In the genomic region with DNA sequence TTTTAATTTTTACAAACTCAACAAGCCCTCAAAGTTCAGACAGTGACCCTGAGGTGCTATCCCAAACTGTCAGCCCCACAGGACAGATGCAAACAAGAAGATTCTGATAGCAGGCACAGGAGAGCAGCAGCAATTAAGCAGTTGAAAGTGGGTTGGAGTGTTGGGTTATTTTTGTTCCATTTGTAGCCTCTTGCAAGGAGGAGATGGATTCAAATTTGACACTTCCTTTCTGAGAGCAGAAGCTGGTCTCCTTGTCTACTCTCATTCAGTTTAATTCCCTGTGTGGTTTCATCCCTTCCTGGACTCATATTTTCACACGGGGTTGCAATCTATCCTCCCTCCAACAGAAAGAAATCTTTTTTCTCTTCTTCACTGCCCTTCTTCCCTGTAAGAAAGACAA, we compare ENCODE assay signal across 11 mouse cellular contexts. TPM values are rescaled to one million over a fixed set of nuclear protein-coding genes. Genes with fewer than 3 reads are reported as not detected.
DNase-seq lines count a peak whose midpoint lies in the region; ATAC-seq lines count a peak whose summit lies in the region.
"Had no signal": no experiment of that assay in that cellular context is flagged by ENCODE, and none has a peak within 500 bp of the region (broad histone marks: within the 10 kb centered on the region; RNA-seq: fewer than 3 reads in every experiment).

No protein-coding gene starts in this region.

- H3K4me2 ChIP-seq in kidney, embryonic 15.5 days, result peak overlapping the region; percentile 94; the same call in 1 of the 2 replicates
- peak overlapping the region; percentile 88 for H3K4me2 ChIP-seq in embryonic facial prominence, embryonic 15.5 days (replicated peaks)
- H3K4me2 ChIP-seq in hindbrain, embryonic 15.5 days, result peak overlapping the region; percentile 96
- H3K4me2 ChIP-seq in neural tube, embryonic 12.5 days (replicated peaks), result peak overlapping the region; percentile 94

- H3K9ac ChIP-seq in kidney, embryonic 15.5 days, result no peak overlapping the region
- H3K9ac ChIP-seq in embryonic facial prominence, embryonic 15.5 days, result no peak overlapping the region
- H3K9ac ChIP-seq in hindbrain, embryonic 15.5 days, result peak overlapping the region; percentile 90
- H3K9ac ChIP-seq in neural tube, embryonic 12.5 days, result peak overlapping the region; percentile 73

- H3K9me3 ChIP-seq in kidney, embryonic 15.5 days (replicated peaks), result no peaks in the 10 kb centered on the region
- H3K9me3 ChIP-seq in embryonic facial prominence, embryonic 15.5 days (replicated peaks), result no peaks in the 10 kb centered on the region
- H3K9me3 ChIP-seq in hindbrain, embryonic 15.5 days, result no peaks in the 10 kb centered on the region
- no peaks in the 10 kb centered on the region for H3K9me3 ChIP-seq in neural tube, embryonic 12.5 days

- WGBS in kidney, embryonic 15.5 days, result 0% methylated on average over 1 of the region's 1 CpGs
- WGBS in embryonic facial prominence, embryonic 15.5 days, result 4% methylated on average over 1 of the region's 1 CpGs
- WGBS in hindbrain, embryonic 15.5 days, result 5% methylated on average over 1 of the region's 1 CpGs
- 6% methylated on average over 1 of the region's 1 CpGs for WGBS in neural tube, embryonic 12.5 days

- H3K36me3 ChIP-seq in kidney, embryonic 15.5 days, result no peaks in the 10 kb centered on the region
- no peaks in the 10 kb centered on the region for H3K36me3 ChIP-seq in embryonic facial prominence, embryonic 15.5 days
- H3K36me3 ChIP-seq in hindbrain, embryonic 15.5 days, result no peaks in the 10 kb centered on the region
- no peaks in the 10 kb centered on the region for H3K36me3 ChIP-seq in neural tube, embryonic 12.5 days

- H3K4me3 ChIP-seq in kidney, embryonic 15.5 days (replicated peaks), result peak overlapping the region; percentile 43
- H3K4me3 ChIP-seq in embryonic facial prominence, embryonic 15.5 days (replicated peaks), result peak overlapping the region; percentile 47; the same call in 1 of the 2 replicates
- peak overlapping the region; percentile 94 for H3K4me3 ChIP-seq in hindbrain, embryonic 15.5 days
- H3K4me3 ChIP-seq in neural tube, embryonic 12.5 days, result peak overlapping the region; percentile 61

- peaks cover 19% of the 10 kb centered on the region for H3K4me1 ChIP-seq in kidney, embryonic 15.5 days
- peaks cover 18% of the 10 kb centered on the region for H3K4me1 ChIP-seq in embryonic facial prominence, embryonic 15.5 days
- H3K4me1 ChIP-seq in hindbrain, embryonic 15.5 days (replicated peaks), result peaks cover 23% of the 10 kb centered on the region; the same call in 1 of the 2 replicates
- 0 out of 2 replicates have a peak, but pooled peaks cover 6% of the 10 kb centered on the region for H3K4me1 ChIP-seq in neural tube, embryonic 12.5 days

- no peak for DNase-seq in kidney, adult 18-20 months
- DNase-seq in adrenal gland, adult 8-10 months, result no peak
- DNase-seq in kidney, adult 8-10 months, result no peak
- no peak for DNase-seq in lung, postnatal 10 days
- DNase-seq: adrenal gland, postnatal 14 days; thymus, postnatal 25 days had no signal

- no peak overlapping the region for H3K27ac ChIP-seq in kidney, embryonic 15.5 days
- H3K27ac ChIP-seq in embryonic facial prominence, embryonic 15.5 days (replicated peaks), result no peak overlapping the region
- peak overlapping the region; percentile 97 for H3K27ac ChIP-seq in hindbrain, embryonic 15.5 days (replicated peaks)
- no peak overlapping the region for H3K27ac ChIP-seq in neural tube, embryonic 12.5 days
- H3K27ac ChIP-seq: macrophage had no signal

- H3K27me3 ChIP-seq in kidney, embryonic 15.5 days, result peaks cover 40% of the 10 kb centered on the region
- H3K27me3 ChIP-seq in embryonic facial prominence, embryonic 15.5 days, result peaks cover 30% of the 10 kb centered on the region
- H3K27me3 ChIP-seq in hindbrain, embryonic 15.5 days, result no peaks in the 10 kb centered on the region
- H3K27me3 ChIP-seq in neural tube, embryonic 12.5 days (replicated peaks), result no peaks in the 10 kb centered on the region

- ATAC-seq in kidney, embryonic 15.5 days (replicated peaks; ENCODE audit: low FRiP score), result no peak
- ATAC-seq in embryonic facial prominence, embryonic 15.5 days (ENCODE audit: insufficient number of reproducible peaks, low FRiP score, low TSS enrichment, low read depth), result no peak
- no peak for ATAC-seq in hindbrain, embryonic 15.5 days (ENCODE audit: low FRiP score, low read depth)
- no peak for ATAC-seq in neural tube, embryonic 12.5 days (ENCODE audit: low FRiP score, low read depth)

RNA-seq across cellular contexts. Expression of gene Syt1, which starts 1.0 kb away (rescaled TPM):
- 1.3 and 3.6 TPM in 2 replicates for polyA plus RNA-seq in kidney, embryonic 15.5 days (2015; fragmentation: Nextera tagmentation; extraction: Ambion mirVana)
- polyA plus RNA-seq in embryonic facial prominence, embryonic 15.5 days (2015; fragmentation: Nextera tagmentation; extraction: Ambion mirVana), result 4.2 and 4.3 TPM in 2 replicates
- polyA plus RNA-seq in hindbrain, embryonic 15.5 days (2015; fragmentation: Nextera tagmentation; extraction: Ambion mirVana), result 115 and 131 TPM in 2 replicates
- polyA plus RNA-seq in neural tube, embryonic 12.5 days (2016; fragmentation: Nextera tagmentation; extraction: Ambion mirVana), result 41.6 and 45.0 TPM in 2 replicates
- 10 to 100 TPM; 12.3 to 26.7 (median 17.9) TPM for total RNA-seq in adrenal gland, adult 8-10 months (2022)
- polyA plus RNA-seq: macrophage had no signal

Comparison
In these comparisons a context has a peak if more than half of its experiments do, and no peak if none do; other contexts are left out.
1. H3K4me3 ChIP-seq: peak in every context shown above with its lines; median percentile 94 in hindbrain, embryonic 15.5 days; 61 in neural tube, embryonic 12.5 days; 47 in embryonic facial prominence, embryonic 15.5 days; 43 in kidney, embryonic 15.5 days.
2. H3K9ac ChIP-seq: peak in hindbrain, embryonic 15.5 days (single experiment) and neural tube, embryonic 12.5 days (single experiment); none in kidney, embryonic 15.5 days (single experiment) and embryonic facial prominence, embryonic 15.5 days (single experiment).
3. Peak in every context shown above with its lines, with median percentiles within 50 percentile points of each other: H3K4me2 ChIP-seq.